Mouse (Mus musculus): ENCODE measurements around the gene Slc5a4b. TPM values are rescaled to one million over a fixed set of nuclear protein-coding genes. Genes with fewer than 3 reads are reported as not detected.

The Slc5a4b gene
- polyA plus RNA-seq, 1 experiment from 2014 or later = not detected

DNA sequence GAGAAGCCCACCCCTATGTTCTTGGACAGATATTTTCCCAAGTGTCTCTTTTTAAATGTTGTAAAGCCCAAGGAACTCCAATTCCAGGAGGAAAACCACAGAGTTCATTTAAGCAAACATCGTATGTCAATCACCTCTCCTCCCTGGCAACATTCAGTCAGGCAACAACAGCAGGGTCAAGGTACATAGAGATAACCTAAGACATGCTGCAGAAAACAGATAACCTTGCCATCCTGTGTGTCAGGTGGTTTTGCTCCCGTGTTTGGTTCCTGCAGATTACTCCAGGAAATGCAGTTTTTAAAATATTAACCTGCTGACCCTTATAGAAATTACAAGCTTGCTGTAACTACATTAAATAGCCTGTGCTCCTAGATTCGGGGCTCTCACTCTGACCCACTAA, 89.0 kb downstream of the Slc5a4b start:
- no peaks in the 10 kb centered on the region for H3K36me3 ChIP-seq (ENCODE audit: poor library complexity, severe bottlenecking)
- H3K4me2 ChIP-seq = no peak overlapping the region
- H3K4me3 ChIP-seq = no peak overlapping the region
- H3K27ac ChIP-seq = no peak overlapping the region
- H3K9ac ChIP-seq = no peak overlapping the region
- peaks cover 7% of the 10 kb centered on the region; the same call in 1 of the 2 replicates for H3K9me3 ChIP-seq (replicated peaks)
- no peak for ATAC-seq
- WGBS = 82% methylated on average over 3 of the region's 3 CpGs
- H3K4me1 ChIP-seq = no peaks in the 10 kb centered on the region
- no peaks in the 10 kb centered on the region for H3K27me3 ChIP-seq

- H3K9ac ChIP-seq = no peak overlapping the region
- H3K4me1 ChIP-seq = no peaks in the 10 kb centered on the region
- no peaks in the 10 kb centered on the region for H3K36me3 ChIP-seq (ENCODE audit: poor library complexity, severe bottlenecking)
- no peak overlapping the region for H3K4me3 ChIP-seq
- 86% methylated on average over 3 of the region's 3 CpGs for WGBS
- H3K9me3 ChIP-seq (replicated peaks) = no peaks in the 10 kb centered on the region
- ATAC-seq = no peak
- no peak overlapping the region for H3K4me2 ChIP-seq
- no peaks in the 10 kb centered on the region for H3K27me3 ChIP-seq
- no peak overlapping the region for H3K27ac ChIP-seq
Measured at GRCm38 (mm10) chr10:76016886-76017285, 93.9 kb downstream of the Slc5a4b start.

- H3K4me2 ChIP-seq = no peak overlapping the region
- no peak overlapping the region for H3K9ac ChIP-seq
- H3K9me3 ChIP-seq (replicated peaks) = no peaks in the 10 kb centered on the region
- no peaks in the 10 kb centered on the region for H3K27me3 ChIP-seq
- H3K36me3 ChIP-seq (ENCODE audit: poor library complexity, severe bottlenecking) = no peaks in the 10 kb centered on the region
- H3K27ac ChIP-seq = no peak overlapping the region
- WGBS = 85% methylated on average over 6 of the region's 6 CpGs
- H3K4me1 ChIP-seq = no peaks in the 10 kb centered on the region
- ATAC-seq = no peak
- no peak overlapping the region for H3K4me3 ChIP-seq
Measured at GRCm38 (mm10) chr10:76012922-76013321, 97.8 kb downstream of the Slc5a4b start.

- H3K9ac ChIP-seq = no peak overlapping the region
- no peaks in the 10 kb centered on the region for H3K36me3 ChIP-seq (ENCODE audit: poor library complexity, severe bottlenecking)
- H3K27me3 ChIP-seq = no peaks in the 10 kb centered on the region
- no peak overlapping the region for H3K27ac ChIP-seq
- no peak for ATAC-seq
- H3K4me3 ChIP-seq = no peak overlapping the region
- no peaks in the 10 kb centered on the region for H3K9me3 ChIP-seq (replicated peaks)
- WGBS = 73% methylated on average over 3 of the region's 3 CpGs
- no peak overlapping the region for H3K4me2 ChIP-seq
- no peaks in the 10 kb centered on the region for H3K4me1 ChIP-seq
Measured at GRCm38 (mm10) chr10:76009812-76010211, 100.9 kb downstream of the Slc5a4b start.

Small RNA genes within 50 kb of the gene (microRNA-seq; reads per million reads assigned to microRNA genes)
- not detected for gene Mir6409

Other genes with a start within 250 kb of the Slc5a4b start
- gene Derl3, start 217.5 kb downstream of the Slc5a4b start, polyA plus RNA-seq (2015; fragmentation: Nextera tagmentation; extraction: Ambion mirVana) = 1.8 and 3.1 TPM in 2 replicates
- gene Smarcb1, start 189.3 kb downstream of the Slc5a4b start, polyA plus RNA-seq (2015; fragmentation: Nextera tagmentation; extraction: Ambion mirVana) = 336 and 349 TPM in 2 replicates
- gene Chchd10, start 177.8 kb downstream of the Slc5a4b start, polyA plus RNA-seq (2015; fragmentation: Nextera tagmentation; extraction: Ambion mirVana) = 10.3 and 13.3 TPM in 2 replicates
- gene Mmp11, start 174.5 kb downstream of the Slc5a4b start, polyA plus RNA-seq (2015; fragmentation: Nextera tagmentation; extraction: Ambion mirVana) = 20.8 and 25.9 TPM in 2 replicates
- gene Gm867, start 170.3 kb downstream of the Slc5a4b start, polyA plus RNA-seq (2015; fragmentation: Nextera tagmentation; extraction: Ambion mirVana) = 0.26 TPM in 1 of 2 replicates, not detected in the other
- not detected in 2 replicates for gene Vpreb3, start 167.9 kb downstream of the Slc5a4b start, polyA plus RNA-seq (2015; fragmentation: Nextera tagmentation; extraction: Ambion mirVana)
- gene Gm5134, start 156.4 kb downstream of the Slc5a4b start, polyA plus RNA-seq (2015; fragmentation: Nextera tagmentation; extraction: Ambion mirVana) = 0.09 TPM in 1 of 2 replicates, not detected in the other
- 15.7 and 16.1 TPM in 2 replicates for gene Zfp280b, start 78.3 kb downstream of the Slc5a4b start, polyA plus RNA-seq (2015; fragmentation: Nextera tagmentation; extraction: Ambion mirVana)
- 0.08 TPM in 1 of 2 replicates, not detected in the other for gene Slc5a4a, start 36.5 kb upstream of the Slc5a4b start, polyA plus RNA-seq (2015; fragmentation: Nextera tagmentation; extraction: Ambion mirVana)
- 173 and 181 TPM in 2 replicates for gene Prmt2, start 126.9 kb upstream of the Slc5a4b start, polyA plus RNA-seq (2015; fragmentation: Nextera tagmentation; extraction: Ambion mirVana)
- 0.47 TPM in 1 of 2 replicates, not detected in the other for gene S100b, start 142.9 kb upstream of the Slc5a4b start, polyA plus RNA-seq (2015; fragmentation: Nextera tagmentation; extraction: Ambion mirVana)
- gene Dip2a, start 234.3 kb upstream of the Slc5a4b start, polyA plus RNA-seq (2015; fragmentation: Nextera tagmentation; extraction: Ambion mirVana) = 10.2 and 10.4 TPM in 2 replicates

All from forebrain, embryonic 13.5 days (tissue).